Mouse (Mus musculus): ENCODE results near the gene Nr2c1. TPM values are rescaled to one million over a fixed set of nuclear protein-coding genes. Genes with fewer than 3 reads are reported as not detected.
A peak's percentile ranks its signal among the peaks of the same experiment; 100 is the strongest.

Nr2c1 gene
- polyA plus RNA-seq, 1 experiment from 2014 or later: 6.4 TPM

GRCm38 (mm10) chr10:94147391-94147755, 450 bp upstream of the Nr2c1 start:
- Histone ChIP-seq H3K4me3 (ENCODE audit: low read depth, low read length) (peak overlapping the region; percentile 90), H3K4me1 (replicated peaks; ENCODE audit: control insufficient read depth, insufficient read depth, low read length) (peaks cover 7% of the 10 kb centered on the region), H3K9me3 (ENCODE audit: control insufficient read depth, low read length) (no peaks in the 10 kb centered on the region), H3K27me3 (replicated peaks; ENCODE audit: control insufficient read depth, insufficient read depth, low read length) (no peaks in the 10 kb centered on the region), H3K9ac (ENCODE audit: low read depth, low read length) (peak overlapping the region; percentile 95), H3K27ac (ENCODE audit: low read depth, low read length) (peak overlapping the region; percentile 92; the same call in 1 of the 2 replicates), H3K36me3 (ENCODE audit: control insufficient read depth, insufficient read depth, low read length) (no peaks in the 10 kb centered on the region), H3K4me2 (peak overlapping the region; percentile 71)
- ATAC-seq (replicated peaks; ENCODE audit: low FRiP score): no peak
- DNase-seq (ENCODE audit: low spot score): no peak
- 8% methylated on average over 8 of the region's 8 CpGs for WGBS

GRCm38 (mm10) chr10:94151488-94151887, 3.7 kb downstream of the Nr2c1 start:
- Histone ChIP-seq H3K9me3 (ENCODE audit: control insufficient read depth, low read length) (no peaks in the 10 kb centered on the region), H3K4me3 (ENCODE audit: low read depth, low read length) (no peak overlapping the region), H3K36me3 (ENCODE audit: control insufficient read depth, insufficient read depth, low read length) (peaks cover 7% of the 10 kb centered on the region; the same call in 1 of the 2 replicates), H3K9ac (ENCODE audit: low read depth, low read length) (no peak overlapping the region), H3K4me1 (replicated peaks; ENCODE audit: control insufficient read depth, insufficient read depth, low read length) (peaks cover 7% of the 10 kb centered on the region), H3K4me2 (no peak overlapping the region), H3K27me3 (replicated peaks; ENCODE audit: control insufficient read depth, insufficient read depth, low read length) (no peaks in the 10 kb centered on the region), H3K27ac (ENCODE audit: low read depth, low read length) (no peak overlapping the region)
- ATAC-seq (replicated peaks; ENCODE audit: low FRiP score) (no peak), DNase-seq (ENCODE audit: low spot score) (no peak)
- WGBS: 73% methylated on average over 4 of the region's 4 CpGs

GRCm38 (mm10) chr10:94153841-94154240, 6.0 kb downstream of the Nr2c1 start:
- Histone ChIP-seq H3K9ac (ENCODE audit: low read depth, low read length) (no peak overlapping the region), H3K4me1 (replicated peaks; ENCODE audit: control insufficient read depth, insufficient read depth, low read length) (peaks cover 7% of the 10 kb centered on the region), H3K36me3 (ENCODE audit: control insufficient read depth, insufficient read depth, low read length) (peaks cover 7% of the 10 kb centered on the region; the same call in 1 of the 2 replicates), H3K27me3 (replicated peaks; ENCODE audit: control insufficient read depth, insufficient read depth, low read length) (no peaks in the 10 kb centered on the region), H3K4me2 (no peak overlapping the region), H3K27ac (ENCODE audit: low read depth, low read length) (no peak overlapping the region), H3K4me3 (ENCODE audit: low read depth, low read length) (no peak overlapping the region), H3K9me3 (ENCODE audit: control insufficient read depth, low read length) (no peaks in the 10 kb centered on the region)
- no peak for ATAC-seq (replicated peaks; ENCODE audit: low FRiP score)
- peak; percentile 20 for DNase-seq (ENCODE audit: low spot score)

- DNase-seq (ENCODE audit: low spot score): no peak
Observed at GRCm38 (mm10) chr10:94158962-94159361, 11.1 kb downstream of the Nr2c1 start.

GRCm38 (mm10) chr10:94159406-94159805, 11.6 kb downstream of the Nr2c1 start:
- ATAC-seq (replicated peaks; ENCODE audit: low FRiP score): no peak

More at GRCm38 (mm10) chr10:94158962-94159361, 11.1 kb downstream of the Nr2c1 start:
- WGBS: 73% methylated on average over 6 of the region's 6 CpGs
- H3K4me3 ChIP-seq (ENCODE audit: low read depth, low read length): no peak overlapping the region
- no peaks in the 10 kb centered on the region for H3K27me3 ChIP-seq (replicated peaks; ENCODE audit: control insufficient read depth, insufficient read depth, low read length)
- no peak for ATAC-seq (replicated peaks; ENCODE audit: low FRiP score)
- H3K9me3 ChIP-seq (ENCODE audit: control insufficient read depth, low read length): no peaks in the 10 kb centered on the region
- no peaks in the 10 kb centered on the region for H3K4me1 ChIP-seq (replicated peaks; ENCODE audit: control insufficient read depth, insufficient read depth, low read length)
- peaks cover 16% of the 10 kb centered on the region; the same call in 1 of the 2 replicates for H3K36me3 ChIP-seq (ENCODE audit: control insufficient read depth, insufficient read depth, low read length)
- no peak overlapping the region for H3K9ac ChIP-seq (ENCODE audit: low read depth, low read length)
- no peak overlapping the region for H3K4me2 ChIP-seq
- no peak overlapping the region for H3K27ac ChIP-seq (ENCODE audit: low read depth, low read length)

GRCm38 (mm10) chr10:94161051-94161765, 13.4 kb downstream of the Nr2c1 start:
- no peak for ATAC-seq (replicated peaks; ENCODE audit: low FRiP score)
- WGBS: 79% methylated on average over 5 of the region's 5 CpGs
- Histone ChIP-seq H3K9ac (ENCODE audit: low read depth, low read length) (no peak overlapping the region), H3K27me3 (replicated peaks; ENCODE audit: control insufficient read depth, insufficient read depth, low read length) (no peaks in the 10 kb centered on the region), H3K4me1 (replicated peaks; ENCODE audit: control insufficient read depth, insufficient read depth, low read length) (no peaks in the 10 kb centered on the region), H3K36me3 (ENCODE audit: control insufficient read depth, insufficient read depth, low read length) (peaks cover 11% of the 10 kb centered on the region; the same call in 1 of the 2 replicates), H3K4me2 (no peak overlapping the region), H3K9me3 (ENCODE audit: control insufficient read depth, low read length) (no peaks in the 10 kb centered on the region), H3K27ac (ENCODE audit: low read depth, low read length) (no peak overlapping the region), H3K4me3 (ENCODE audit: low read depth, low read length) (no peak overlapping the region)
- no peak for DNase-seq (ENCODE audit: low spot score)

More at GRCm38 (mm10) chr10:94159406-94159805, 11.6 kb downstream of the Nr2c1 start:
- WGBS: 88% methylated on average over 4 of the region's 4 CpGs
- no peaks in the 10 kb centered on the region for H3K9me3 ChIP-seq (ENCODE audit: control insufficient read depth, low read length)
- DNase-seq (ENCODE audit: low spot score): no peak
- H3K27ac ChIP-seq (ENCODE audit: low read depth, low read length): no peak overlapping the region
- peaks cover 16% of the 10 kb centered on the region; the same call in 1 of the 2 replicates for H3K36me3 ChIP-seq (ENCODE audit: control insufficient read depth, insufficient read depth, low read length)
- no peak overlapping the region for H3K4me2 ChIP-seq
- no peaks in the 10 kb centered on the region for H3K4me1 ChIP-seq (replicated peaks; ENCODE audit: control insufficient read depth, insufficient read depth, low read length)
- H3K27me3 ChIP-seq (replicated peaks; ENCODE audit: control insufficient read depth, insufficient read depth, low read length): no peaks in the 10 kb centered on the region
- H3K4me3 ChIP-seq (ENCODE audit: low read depth, low read length): no peak overlapping the region
- no peak overlapping the region for H3K9ac ChIP-seq (ENCODE audit: low read depth, low read length)

GRCm38 (mm10) chr10:94162031-94162430, 14.2 kb downstream of the Nr2c1 start:
- Histone ChIP-seq H3K9me3 (ENCODE audit: control insufficient read depth, low read length) (no peaks in the 10 kb centered on the region), H3K4me2 (no peak overlapping the region), H3K9ac (ENCODE audit: low read depth, low read length) (no peak overlapping the region), H3K27ac (ENCODE audit: low read depth, low read length) (no peak overlapping the region), H3K4me3 (ENCODE audit: low read depth, low read length) (no peak overlapping the region), H3K27me3 (replicated peaks; ENCODE audit: control insufficient read depth, insufficient read depth, low read length) (no peaks in the 10 kb centered on the region), H3K4me1 (replicated peaks; ENCODE audit: control insufficient read depth, insufficient read depth, low read length) (no peaks in the 10 kb centered on the region), H3K36me3 (ENCODE audit: control insufficient read depth, insufficient read depth, low read length) (peaks cover 12% of the 10 kb centered on the region; the same call in 1 of the 2 replicates)
- no peak for ATAC-seq (replicated peaks; ENCODE audit: low FRiP score)
- no peak for DNase-seq (ENCODE audit: low spot score)
- 89% methylated on average over 7 of the region's 7 CpGs for WGBS

- Histone ChIP-seq H3K9me3 (ENCODE audit: control insufficient read depth, low read length) (no peaks in the 10 kb centered on the region), H3K27ac (ENCODE audit: low read depth, low read length) (no peak overlapping the region), H3K4me2 (no peak overlapping the region), H3K4me3 (ENCODE audit: low read depth, low read length) (no peak overlapping the region), H3K36me3 (ENCODE audit: control insufficient read depth, insufficient read depth, low read length) (peaks cover 22% of the 10 kb centered on the region), H3K4me1 (replicated peaks; ENCODE audit: control insufficient read depth, insufficient read depth, low read length) (no peaks in the 10 kb centered on the region), H3K9ac (ENCODE audit: low read depth, low read length) (no peak overlapping the region), H3K27me3 (replicated peaks; ENCODE audit: control insufficient read depth, insufficient read depth, low read length) (no peaks in the 10 kb centered on the region)
- ATAC-seq (replicated peaks; ENCODE audit: low FRiP score): no peak
- no peak for DNase-seq (ENCODE audit: low spot score)
- 71% methylated on average over 5 of the region's 5 CpGs for WGBS
Observed at GRCm38 (mm10) chr10:94164104-94164845, 16.5 kb downstream of the Nr2c1 start.

Data from liver, embryonic 11.5 days (tissue).